Mouse (Mus musculus): Measurements from ENCODE around the gene Gm3417. TPM values are rescaled to one million over a fixed set of nuclear protein-coding genes. Genes with fewer than 3 reads are reported as not detected.

Gene Gm3417
- polyA plus RNA-seq, 1 experiment from 2014 or later, result 0.25 TPM

DNA sequence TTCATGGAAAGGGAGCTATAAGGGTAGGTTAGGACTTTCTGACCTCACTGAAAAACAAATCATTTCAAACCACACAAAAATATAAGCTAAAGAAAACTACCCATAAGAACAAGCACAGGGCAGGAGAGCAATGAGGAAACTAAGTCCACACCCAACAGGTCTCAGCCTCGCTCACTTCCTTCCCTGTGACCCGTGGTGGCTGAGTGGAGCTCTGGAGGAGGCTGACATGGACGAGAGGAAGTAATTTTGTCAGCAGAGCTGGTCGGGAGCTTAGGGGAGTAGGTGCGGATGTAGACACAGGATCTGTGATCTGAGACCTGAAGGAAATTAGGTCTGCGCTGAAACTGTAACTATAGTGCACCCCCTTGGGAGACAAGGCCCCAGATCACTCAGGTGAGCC, 57.0 kb downstream of the Gm3417 start:
- H3K4me2 ChIP-seq, result no peak overlapping the region
- WGBS, result 47% methylated on average over 6 of the region's 6 CpGs
- no peak for ATAC-seq (ENCODE audit: extremely low read depth, insufficient number of reproducible peaks, low FRiP score, low TSS enrichment)

GRCm38 (mm10) chr17:14917866-14918265, 60.7 kb downstream of the Gm3417 start:
- WGBS, result 78% methylated on average over 8 of the region's 8 CpGs
- Histone ChIP-seq H3K4me3 (no peak overlapping the region), H3K9me3 (no peaks in the 10 kb centered on the region), H3K27ac (replicated peaks) (no peak overlapping the region), H3K4me2 (no peak overlapping the region), H3K4me1 (no peaks in the 10 kb centered on the region), H3K27me3 (replicated peaks) (peaks cover 21% of the 10 kb centered on the region), H3K36me3 (no peaks in the 10 kb centered on the region), H3K9ac (no peak overlapping the region)
- ATAC-seq (ENCODE audit: extremely low read depth, insufficient number of reproducible peaks, low FRiP score, low TSS enrichment), result no peak

More for the DNA sequence above, 57.0 kb downstream of the Gm3417 start:
- H3K36me3 ChIP-seq, result no peaks in the 10 kb centered on the region
- H3K4me3 ChIP-seq, result no peak overlapping the region
- no peaks in the 10 kb centered on the region for H3K9me3 ChIP-seq
- H3K9ac ChIP-seq, result no peak overlapping the region
- no peak overlapping the region for H3K27ac ChIP-seq (replicated peaks)
- no peaks in the 10 kb centered on the region for H3K4me1 ChIP-seq
- H3K27me3 ChIP-seq (replicated peaks), result peaks cover 21% of the 10 kb centered on the region

DNA sequence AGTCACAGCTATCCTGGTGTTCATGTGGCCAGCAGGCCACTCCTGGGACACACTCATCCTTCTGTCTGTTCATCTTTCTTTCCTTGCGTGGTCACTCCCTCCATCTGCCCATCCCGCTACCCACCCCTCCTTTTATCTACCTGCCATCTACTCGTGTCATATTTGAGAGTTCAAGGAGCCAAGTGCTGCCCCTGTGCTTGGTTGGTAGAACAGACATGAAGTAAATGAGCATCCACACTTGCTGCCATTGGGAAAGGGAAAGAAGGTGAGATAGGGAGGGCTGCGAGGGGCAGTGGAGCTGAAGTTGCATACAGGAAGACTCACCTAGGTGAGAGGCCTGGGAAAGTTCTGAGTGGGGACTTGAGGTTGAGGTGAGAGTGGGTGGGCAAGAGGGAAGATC, 64.2 kb downstream of the Gm3417 start:
- Histone ChIP-seq H3K9ac (no peak overlapping the region), H3K4me1 (no peaks in the 10 kb centered on the region), H3K27me3 (replicated peaks) (peaks cover 16% of the 10 kb centered on the region), H3K27ac (replicated peaks) (no peak overlapping the region), H3K4me3 (no peak overlapping the region), H3K36me3 (no peaks in the 10 kb centered on the region), H3K9me3 (no peaks in the 10 kb centered on the region), H3K4me2 (no peak overlapping the region)
- WGBS, result 73% methylated on average over 4 of the region's 4 CpGs
- ATAC-seq (ENCODE audit: extremely low read depth, insufficient number of reproducible peaks, low FRiP score, low TSS enrichment), result no peak

Other genes with a start within 250 kb of the Gm3417 start
- gene Wdr27, start 35.6 kb downstream of the Gm3417 start, polyA plus RNA-seq (2015; fragmentation: Nextera tagmentation; extraction: Ambion mirVana), result 3.3 TPM in 2 replicates
- gene 1600012H06Rik, start 35.6 kb downstream of the Gm3417 start, polyA plus RNA-seq (2015; fragmentation: Nextera tagmentation; extraction: Ambion mirVana), result 29.2 and 30.5 TPM in 2 replicates
- gene Phf10, start 17.5 kb downstream of the Gm3417 start, polyA plus RNA-seq (2015; fragmentation: Nextera tagmentation; extraction: Ambion mirVana), result 22.9 and 24.4 TPM in 2 replicates
- 5.8 and 8.1 TPM in 2 replicates for gene 9030025P20Rik, start 322 bp downstream of the Gm3417 start, polyA plus RNA-seq (2015; fragmentation: Nextera tagmentation; extraction: Ambion mirVana)
- gene Gm3435, start 31.4 kb upstream of the Gm3417 start, polyA plus RNA-seq (2015; fragmentation: Nextera tagmentation; extraction: Ambion mirVana), result 4.4 and 4.9 TPM in 2 replicates
- 51.8 and 66.8 TPM in 2 replicates for gene Ermard, start 62.4 kb upstream of the Gm3417 start, polyA plus RNA-seq (2015; fragmentation: Nextera tagmentation; extraction: Ambion mirVana)
- gene Tcte3, start 62.7 kb upstream of the Gm3417 start, polyA plus RNA-seq (2015; fragmentation: Nextera tagmentation; extraction: Ambion mirVana), result 0.62 TPM in 1 of 2 replicates, not detected in the other
- 2.2 and 3.2 TPM in 2 replicates for gene Gm3448, start 62.7 kb upstream of the Gm3417 start, polyA plus RNA-seq (2015; fragmentation: Nextera tagmentation; extraction: Ambion mirVana)

Measured in heart, embryonic 13.5 days (tissue).